Mouse (Mus musculus) cerebellum, adult 18-20 months (tissue): ENCODE data around the gene Bcar3.

ENCODE experiments used
- DNase-seq, 2 experiments: peaks; one replicate each; pipeline ENCODE4 v3.0.0; 2021

The Bcar3 gene

DNA sequence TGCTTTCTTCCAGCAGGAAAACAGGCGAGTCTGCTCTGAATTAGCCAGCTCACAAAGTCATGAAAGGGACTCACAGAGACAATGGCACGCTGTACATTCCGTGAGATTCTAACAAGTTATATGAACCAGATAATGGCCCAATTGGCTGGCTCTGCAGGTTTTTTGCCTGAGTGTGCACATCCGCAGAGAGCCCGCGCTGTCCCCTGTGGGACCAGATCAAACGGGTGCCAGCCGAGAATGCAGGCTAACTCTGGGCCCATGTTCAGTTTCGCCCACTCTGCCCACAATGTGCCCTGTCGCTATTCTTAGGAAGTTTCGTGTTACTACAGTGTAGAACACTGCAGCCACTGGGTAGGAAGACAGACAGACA, 167.6 kb downstream of the Bcar3 start:
- DNase-seq: no peak

DNA sequence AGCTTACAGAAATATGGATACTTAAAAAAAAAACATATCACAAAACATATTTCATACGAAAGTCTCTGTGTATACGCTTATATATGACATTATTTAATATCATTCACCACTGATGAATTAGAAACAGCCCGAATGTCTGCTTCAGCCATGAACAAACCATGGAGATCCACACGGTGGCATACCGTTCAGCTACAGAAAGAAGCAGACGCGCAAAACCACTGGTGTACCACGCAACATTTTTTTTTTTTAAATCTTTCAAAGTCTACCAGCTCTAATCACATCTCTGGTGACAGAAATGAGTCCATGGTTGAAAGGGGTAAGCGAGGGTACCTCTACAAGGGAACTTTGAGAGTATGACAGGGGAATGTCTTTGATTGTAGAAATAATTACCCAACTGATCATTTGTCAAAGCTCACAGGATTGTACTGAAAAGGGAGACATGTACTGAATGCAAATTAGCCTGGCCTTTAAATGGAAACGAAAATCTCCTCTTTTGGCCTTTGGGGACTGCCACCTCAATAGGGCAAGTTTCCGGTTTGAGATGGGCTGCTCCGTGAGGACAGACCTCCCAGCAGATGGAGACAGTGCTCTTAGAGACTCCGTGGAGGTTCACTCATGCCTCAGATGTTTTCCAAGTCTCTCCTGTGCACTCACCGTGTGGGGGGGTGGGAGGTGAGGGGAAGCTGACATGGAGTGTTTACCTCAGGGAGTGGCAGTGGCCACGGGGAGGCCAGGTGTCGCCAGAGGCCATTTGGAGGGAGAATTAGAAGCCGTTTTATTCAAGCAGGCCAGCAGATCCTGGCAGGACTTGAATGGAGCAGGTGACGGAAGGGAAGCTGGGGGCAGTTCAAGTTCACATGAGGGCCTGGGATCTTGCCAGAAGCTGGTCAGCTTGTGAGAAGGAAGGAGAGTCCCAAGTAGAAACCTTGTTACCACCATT, 168.3 kb downstream of the Bcar3 start:
- DNase-seq: peak; percentile 58 to 61

DNA sequence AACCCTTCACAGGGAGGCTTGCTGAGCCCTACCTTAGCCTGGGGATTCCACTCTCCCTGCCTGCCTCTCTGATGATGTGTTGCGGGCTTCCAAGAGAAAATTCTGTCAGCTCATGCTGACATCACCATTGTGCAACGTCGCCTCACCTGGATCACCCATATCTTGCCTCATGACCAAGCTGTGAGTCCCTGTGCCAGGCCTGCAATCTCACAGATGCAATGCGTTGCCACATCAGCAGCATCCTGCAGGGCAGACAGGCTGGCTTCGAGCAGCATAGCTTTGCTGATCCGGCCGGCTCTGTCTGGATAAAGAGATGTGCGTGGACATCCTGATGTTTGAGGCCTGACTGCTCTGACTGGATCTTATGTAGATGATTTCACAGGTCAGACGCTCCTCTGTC, 169.2 kb downstream of the Bcar3 start:
- DNase-seq: no peak

DNA sequence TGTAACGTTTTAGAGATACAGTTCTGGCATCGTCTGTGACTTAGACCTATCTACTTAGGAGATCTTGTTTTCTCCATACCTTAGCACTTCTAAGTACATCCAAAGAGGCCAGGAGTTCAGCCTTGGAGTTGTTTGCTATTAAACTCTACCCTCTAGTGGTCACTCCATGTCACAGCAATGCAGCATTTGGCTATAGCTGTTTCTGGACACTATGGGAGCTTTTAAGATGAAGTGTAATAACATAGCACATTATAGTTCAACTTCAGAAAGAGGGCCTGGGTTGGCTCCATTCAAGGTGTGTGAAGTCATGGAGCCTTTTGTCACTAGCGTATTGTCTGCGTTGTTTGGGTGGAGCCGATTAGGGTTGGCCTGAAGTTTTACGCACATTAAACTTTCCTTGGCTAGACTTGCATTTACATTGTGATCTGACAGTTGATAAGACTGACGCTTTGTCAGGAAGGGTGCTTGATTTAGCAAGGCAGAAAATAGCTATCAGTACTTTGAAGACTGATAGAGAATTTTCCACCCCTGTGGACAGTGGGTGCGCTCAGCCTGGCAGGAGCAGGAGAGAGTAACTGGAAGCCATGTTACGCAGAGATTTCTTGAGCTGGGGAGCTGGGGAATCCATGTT, 172.3 kb downstream of the Bcar3 start:
- peak; percentile 62 to 68 for DNase-seq

DNA sequence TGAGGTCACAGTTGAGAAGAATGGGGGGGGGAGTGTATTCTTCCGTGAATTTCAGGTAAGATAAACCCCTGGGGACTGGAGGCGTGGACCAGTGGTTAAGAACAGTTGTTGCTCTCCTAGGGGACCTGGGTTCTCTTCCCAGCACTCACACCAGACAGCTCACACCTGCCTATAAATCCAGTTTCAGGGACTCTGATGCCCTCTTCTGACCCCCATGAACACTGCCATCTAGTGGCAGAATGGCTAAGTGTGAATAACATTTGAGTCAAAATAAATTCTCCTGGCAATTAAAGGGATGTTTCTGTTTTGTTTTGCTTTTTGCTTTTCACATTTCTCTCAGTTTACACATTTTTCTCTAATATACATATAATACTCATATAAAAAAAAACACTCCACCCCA, 174.0 kb downstream of the Bcar3 start:
- no peak for DNase-seq

DNA sequence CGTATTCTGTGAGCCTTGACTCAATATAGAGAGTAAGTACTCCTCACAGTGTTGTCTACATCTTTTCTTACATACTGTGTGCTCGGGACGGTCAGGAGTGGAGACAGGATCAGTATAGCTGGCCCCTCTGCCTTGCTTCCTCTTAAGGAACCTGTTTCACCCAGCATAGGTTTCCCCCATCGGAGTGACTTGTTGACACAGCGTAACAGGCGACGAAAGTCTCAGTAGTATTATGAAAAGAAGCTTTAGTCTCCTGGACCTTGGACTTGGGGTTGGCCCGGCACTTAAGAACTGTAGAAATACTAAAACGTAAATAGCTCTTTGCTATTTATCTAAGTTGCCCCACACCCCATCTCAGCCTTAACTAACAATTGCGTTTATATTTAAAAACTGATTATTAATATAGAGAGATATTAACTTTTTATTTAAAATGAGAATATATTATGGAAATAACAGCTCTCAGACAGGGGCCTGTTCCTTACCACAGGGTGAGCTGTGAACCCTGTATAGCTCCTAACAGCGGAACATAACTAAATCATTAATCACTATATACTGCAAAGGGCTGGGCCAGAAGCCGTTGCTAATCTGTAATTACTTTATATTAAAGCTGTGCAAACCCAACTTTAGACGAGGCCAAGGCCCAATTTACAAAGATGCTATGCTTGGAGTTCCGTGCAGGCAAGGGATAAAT, 176.5 kb downstream of the Bcar3 start:
- no peak for DNase-seq

DNA sequence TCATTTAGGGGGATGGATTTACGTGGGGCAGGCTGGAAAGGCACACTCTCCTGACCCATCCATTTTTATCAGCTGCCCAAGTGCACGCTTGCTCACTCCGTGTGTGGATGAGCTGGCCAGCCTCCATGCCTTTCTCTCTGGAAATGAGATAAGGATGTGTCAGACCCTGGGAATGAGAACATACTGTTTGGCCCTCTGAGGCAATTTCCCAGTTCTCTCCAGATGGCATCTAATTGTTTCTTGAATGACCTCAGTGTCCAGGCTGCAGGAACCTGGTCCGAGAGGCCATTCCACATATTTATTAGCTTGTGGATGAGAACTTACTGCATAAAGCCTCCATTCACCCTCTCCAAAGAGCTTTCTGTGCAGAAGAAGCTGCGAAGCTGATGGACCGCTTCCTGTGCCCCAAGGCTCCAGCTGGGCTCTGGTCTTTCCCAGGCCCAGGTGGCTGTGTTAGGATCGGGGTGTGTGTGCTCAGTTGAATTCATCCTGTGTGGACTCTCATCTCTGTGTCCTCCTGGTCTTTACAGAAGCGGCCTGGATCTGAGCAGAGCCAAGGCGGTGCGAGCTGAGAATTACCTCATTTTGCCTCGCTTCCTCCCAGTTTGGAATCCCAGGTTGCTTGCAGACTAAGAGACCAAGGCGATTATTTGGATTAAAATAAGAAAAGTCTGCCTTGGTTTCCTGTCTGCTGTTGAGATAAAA, 177.2 kb downstream of the Bcar3 start:
- DNase-seq: peak; percentile 72 to 83

DNA sequence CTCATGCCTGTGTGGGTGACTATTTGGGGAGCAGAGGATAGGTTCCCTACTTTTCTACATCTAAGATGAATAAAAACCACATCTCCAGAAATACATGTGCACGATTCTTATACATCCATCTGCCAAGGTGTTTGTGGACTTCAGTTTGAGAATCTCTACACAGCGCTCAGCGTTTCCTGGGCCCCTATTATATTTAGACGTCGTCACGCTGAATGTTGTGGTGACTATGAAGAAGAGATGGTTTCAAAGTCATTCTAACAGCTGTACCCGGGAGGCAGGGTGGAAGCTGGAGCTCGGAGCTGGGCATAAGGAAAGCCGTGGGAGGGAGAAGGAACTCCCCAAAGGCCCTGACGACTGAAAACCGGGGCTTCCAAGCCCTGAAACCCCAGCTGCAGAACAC, 178.5 kb downstream of the Bcar3 start:
- DNase-seq: no peak

DNA sequence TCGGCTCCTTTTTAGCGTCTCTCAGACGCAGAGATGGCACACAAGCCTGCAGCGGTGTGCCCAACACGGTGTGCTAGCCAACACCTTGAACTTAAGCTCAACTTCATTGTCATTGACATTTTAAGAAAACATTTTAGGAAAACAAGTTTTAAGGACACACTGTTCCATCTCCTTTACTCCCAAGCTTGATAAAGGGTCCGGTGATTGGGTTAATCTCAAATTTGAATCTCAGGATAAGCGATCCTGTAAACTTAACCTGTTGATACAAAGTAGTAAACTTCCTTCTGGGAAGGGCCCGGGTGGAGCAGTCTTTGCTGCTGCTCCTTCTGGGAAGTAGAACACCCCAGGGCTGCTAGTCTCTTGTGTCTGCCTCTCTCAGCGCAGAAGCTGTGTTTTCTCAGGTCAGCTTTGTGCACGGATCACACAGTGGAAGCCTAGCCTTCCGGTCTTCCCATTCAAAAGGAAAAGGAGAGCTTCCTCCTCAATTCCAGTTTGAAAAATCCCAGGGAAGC, 179.6 kb downstream of the Bcar3 start:
- DNase-seq: no peak

DNA sequence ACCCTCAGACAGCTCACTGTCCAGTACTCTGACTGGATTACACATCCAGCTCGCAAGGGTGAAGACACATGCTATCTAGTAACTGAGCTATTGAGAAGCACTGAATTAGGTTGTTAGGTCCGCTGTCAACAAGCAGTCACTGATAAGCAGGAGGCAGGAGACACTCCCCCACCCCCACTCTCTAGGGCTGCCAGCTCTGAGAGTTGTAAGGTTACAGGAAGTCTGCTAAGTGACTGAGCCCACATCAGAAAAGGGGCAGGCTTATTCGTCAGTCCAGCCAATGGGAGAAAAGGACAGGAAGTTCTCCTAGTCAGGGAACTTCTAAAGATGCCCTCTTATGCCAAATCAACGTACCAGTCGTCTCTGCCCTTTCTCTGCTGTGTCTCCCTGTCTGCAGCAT, 180.1 kb downstream of the Bcar3 start:
- no peak for DNase-seq

DNA sequence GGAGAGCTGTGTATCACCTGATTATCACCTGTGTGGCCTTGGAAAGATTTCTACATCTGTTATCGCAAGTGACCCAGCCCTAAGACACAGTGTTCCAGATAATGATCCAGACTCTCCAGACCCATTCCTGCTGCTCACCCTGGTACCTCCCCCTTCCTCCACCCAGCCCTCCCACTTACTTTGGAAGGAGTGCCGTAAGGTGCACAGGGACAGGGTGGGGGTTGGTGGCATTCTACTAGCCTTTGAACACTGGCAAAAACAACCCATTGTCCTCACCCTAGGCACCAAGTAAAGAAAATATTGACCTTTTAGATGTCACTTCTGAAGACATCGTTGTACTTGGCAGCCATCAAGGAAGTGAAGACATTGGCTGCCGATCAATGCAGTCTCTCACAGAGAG, 180.9 kb downstream of the Bcar3 start:
- no peak for DNase-seq

DNA sequence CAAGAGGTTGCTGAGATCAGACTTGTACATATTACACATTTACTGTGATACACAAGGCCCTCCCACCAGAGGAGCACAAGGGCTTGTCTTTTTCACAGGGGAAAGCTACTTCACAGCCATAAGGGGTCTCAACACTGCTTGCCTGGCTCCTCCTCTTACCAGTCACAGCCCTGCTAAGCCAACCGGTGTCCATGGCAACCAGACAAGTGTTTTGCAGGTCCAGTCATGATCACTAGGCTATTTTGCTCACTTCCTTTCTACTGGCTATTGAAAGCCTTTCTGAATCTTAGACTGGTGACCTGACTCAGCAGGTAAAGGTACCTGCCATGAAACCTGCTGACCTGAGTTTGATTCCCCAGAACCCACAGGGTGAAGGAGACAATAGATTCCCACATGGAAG, 181.8 kb downstream of the Bcar3 start:
- DNase-seq: no peak

DNA sequence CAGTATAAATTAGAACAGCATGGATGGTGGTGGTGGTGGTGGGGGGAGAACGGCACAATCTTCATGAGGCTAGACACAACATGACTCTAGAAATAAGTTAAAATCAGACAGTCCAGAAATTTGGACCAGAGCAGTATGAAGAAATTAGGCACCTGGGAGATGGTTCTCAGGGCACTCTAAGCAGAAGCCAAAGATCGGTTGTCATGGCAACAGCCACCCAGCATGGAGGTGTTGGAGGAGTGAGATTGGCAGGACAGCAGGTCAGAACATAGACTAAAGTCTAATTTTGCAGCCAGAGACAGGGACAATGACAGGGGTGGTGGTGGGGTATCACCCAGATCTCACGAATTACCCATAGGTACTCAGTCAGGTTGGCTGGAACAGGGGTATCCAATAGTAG, 182.7 kb downstream of the Bcar3 start:
- DNase-seq: no peak

DNA sequence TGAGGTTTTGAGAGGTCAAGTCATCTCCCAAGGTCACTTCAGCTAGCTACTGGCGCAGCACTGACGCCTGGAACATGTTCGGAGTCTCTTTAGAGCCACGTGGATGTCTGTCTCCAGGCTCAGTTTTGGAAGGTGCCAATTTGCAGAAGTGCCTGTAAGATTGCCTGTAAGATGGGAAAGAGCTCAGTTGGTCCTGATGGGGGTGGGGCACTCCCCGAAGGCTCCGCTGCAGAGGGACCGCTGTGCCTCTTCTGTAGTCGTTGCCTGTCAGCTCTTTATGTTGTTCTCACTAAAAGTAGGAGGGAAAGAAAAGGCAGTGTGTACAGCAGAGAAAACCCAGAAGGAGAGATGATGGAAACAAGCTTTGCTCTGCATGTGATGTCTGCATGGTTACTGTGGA, 183.6 kb downstream of the Bcar3 start:
- DNase-seq: no peak

DNA sequence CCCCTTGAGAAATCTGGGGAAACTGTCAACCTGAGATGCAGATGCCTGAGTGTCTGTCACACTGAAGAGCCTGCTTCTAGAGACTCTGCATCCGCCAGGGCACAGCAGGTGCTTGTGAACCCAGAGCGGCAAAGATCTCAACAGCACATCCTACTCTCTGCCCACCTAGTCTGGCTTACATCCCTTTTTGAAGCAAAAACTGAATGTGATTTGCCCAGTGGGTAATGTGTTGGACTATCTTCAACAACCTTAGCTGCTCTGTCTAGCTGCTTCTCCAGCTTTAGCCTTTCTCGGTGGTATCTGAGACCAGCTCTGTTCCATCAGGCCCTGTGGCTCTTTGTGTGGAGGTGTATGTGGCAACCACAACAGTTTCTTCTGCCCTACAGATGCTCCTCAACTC, 184.8 kb downstream of the Bcar3 start:
- no peak for DNase-seq

DNA sequence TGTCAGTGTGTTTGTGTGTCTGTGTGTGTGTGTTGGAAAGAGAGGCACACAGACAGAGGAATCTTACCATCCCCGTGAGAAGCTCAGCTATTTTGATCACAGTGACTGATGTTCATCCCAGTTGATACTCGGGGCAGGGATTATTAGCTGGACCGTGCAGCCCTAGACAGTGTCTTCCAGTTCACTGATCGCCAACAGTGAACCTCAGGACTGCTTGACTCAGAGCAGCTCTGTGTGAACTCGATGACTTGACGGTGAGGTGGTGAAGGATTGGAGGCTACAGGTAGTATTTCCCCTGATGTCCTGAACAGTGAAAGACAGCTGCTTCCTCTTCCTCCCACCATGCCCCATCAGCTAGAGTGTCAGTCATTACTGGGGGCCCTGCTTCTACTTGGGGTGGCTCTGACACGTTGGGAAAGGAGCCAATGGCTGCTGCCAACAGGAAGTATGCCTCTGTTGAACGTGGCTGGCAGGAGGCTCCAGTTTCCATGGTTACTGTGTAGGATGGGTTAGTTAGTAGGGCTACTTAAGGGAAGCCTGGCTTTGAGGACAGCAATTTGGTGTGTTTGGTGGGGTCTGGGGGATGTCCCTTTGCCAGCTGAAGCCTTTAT, 186.2 kb downstream of the Bcar3 start:
- DNase-seq: no peak

DNA sequence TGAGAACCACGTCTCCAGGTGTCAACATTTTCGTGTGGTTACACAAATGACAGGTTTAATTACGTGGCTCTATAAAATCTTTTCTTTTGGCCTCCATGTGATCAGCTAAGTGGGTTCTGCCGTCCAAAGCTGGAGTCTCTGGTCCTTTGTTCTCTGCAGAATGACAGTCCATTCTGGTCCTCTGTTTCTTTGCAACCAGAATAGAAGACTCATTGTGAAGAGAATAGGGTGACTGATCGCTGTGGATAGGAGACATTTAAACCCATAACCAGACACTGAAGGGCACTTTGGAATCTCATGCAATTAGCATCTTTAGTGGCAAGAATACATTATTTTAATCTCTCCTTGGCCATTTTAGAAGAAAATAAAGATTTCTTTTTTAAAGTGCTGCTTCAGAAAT, 187.1 kb downstream of the Bcar3 start:
- no peak for DNase-seq

DNA sequence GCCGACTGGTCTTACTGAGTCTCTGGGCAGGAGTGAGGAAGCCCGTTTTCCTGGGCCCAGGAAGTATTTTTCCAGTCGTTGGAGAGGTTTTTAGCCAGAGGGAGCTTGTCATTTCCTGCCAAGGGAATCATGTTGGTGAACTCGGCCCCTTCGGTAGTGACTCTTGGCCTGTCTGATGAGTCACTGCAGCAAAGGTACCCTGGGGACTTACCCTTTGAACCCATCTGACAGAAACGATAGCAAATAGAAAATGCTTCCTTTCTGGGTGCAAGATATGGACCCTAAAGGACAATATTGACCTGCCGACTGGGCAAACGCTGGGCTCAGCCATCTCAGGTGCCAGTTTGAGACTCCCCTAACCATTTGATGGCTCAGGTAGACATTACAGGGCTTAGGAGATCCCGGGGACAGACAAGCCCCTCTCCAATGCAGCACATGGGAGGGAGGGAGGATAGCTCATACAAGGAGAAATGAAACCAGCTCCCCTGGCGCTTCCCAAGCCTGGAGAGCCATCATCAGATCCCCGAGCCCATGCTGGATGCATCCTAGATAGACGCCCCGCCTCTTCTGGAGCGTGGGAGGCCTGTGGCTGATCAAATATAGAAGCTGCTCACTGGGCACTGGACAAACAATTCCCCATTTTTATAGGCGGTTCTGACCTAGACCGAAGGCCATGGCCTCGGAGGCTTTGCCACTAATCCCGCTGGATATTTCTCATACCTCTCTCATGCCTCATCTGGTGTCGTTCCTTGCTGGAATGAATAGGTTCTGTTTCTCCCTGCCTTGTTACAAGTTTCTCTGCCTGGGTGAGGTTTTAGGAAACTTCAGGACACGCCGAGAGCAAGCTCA, 188.2 kb downstream of the Bcar3 start:
- no peak for DNase-seq

DNA sequence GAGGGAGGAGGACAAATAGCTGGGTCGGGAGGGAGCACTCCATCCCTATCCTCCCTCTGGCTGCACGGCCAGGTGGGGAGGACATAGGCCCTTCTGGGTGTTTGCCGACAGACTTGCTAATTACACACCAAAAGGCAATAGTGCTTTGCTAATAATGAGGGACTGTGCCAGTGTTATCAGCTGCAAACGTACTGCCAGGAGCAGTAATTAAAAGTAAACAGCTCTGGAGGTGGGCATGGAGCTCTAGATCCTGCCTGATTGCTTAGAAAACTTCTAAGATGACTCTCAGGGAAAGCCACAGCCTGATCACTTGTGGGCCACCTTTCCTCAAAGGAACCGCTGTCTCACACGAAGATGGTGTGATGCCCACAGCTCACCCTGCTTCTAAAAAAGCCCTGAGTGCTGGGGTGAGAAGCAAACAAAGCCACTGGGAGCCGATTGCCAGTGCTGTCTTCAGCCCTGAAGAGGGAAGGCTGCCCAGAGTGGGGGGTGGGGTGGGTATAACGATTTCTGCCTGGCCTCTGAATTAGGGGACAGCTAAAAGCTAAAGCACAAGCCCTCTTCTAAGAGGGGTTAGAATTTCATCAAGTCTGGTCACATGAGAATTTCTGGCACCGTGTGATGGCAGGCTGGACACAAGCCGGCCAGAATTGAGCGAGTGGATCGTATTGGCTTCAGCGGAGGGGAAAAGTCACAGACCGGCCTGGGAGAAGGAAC, 189.3 kb downstream of the Bcar3 start:
- DNase-seq: no peak

DNA sequence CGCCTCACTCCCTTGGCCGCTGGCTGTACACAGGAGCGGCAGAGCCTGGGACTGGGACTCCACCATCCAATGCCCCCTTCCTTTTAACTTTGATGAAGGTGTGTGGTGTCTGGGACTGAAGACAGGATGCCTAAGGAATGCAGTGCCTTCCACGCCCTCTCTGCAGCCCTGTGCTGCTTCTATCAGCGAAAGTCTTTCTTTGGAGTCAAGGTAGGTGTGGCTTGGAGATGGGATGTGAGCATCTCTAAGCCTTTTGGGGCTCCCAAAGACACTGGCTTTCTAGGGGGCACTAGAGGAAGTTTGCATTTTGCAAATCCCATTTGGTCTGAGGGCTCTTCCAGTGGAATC, 189.8 kb downstream of the Bcar3 start:
- no peak for DNase-seq

DNA sequence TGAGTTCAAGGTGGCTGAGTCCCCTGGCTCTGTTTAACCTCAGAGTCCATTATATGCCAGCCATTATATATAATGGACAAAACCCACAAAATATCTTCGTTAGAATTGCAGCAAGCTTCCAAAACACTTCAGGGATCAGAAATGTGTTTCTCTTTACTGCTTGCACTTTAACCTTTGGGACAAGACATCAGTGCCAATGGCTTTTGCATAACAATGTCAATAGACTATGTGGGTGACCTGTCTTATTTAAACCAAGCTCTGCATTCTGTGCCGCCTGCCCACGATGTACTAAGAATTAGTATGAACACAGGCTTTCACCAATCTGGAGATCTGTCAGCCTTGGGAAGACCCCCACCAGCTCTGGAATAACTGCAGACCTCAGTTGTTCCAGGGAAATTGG, 190.4 kb downstream of the Bcar3 start:
- no peak for DNase-seq
